Mouse (Mus musculus): ENCODE measurements around the gene Cyp2f2.
A peak's percentile ranks its signal among the peaks of the same experiment; 100 is the strongest.

Gene Cyp2f2

GRCm38 (mm10) chr7:27119676-27120075, at the start of gene Cyp2f2:
TSS of gene Cyp2f2 (plus strand) at chr7:27119909.
- DNase-seq (ENCODE audit: low read depth) = no peak

DNA sequence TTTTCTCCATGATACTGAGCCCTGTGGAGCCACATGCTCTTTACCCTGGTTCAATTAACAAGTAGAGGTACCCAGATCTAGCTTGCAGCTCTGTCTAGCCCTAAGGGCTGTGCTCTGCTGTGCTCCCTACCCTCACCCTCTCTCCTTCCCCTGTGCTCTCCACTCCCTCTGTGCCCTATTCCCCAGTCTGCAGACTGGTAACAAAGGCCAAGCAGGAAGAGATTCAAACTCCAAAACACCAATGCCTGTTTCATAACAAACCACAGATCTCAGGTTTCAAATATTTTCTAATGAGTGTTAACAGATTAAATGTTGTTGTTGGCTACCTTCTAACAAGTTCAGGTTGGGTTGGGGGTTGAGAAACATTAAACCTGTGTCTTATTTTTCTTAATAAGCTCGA, 41.1 kb upstream of the Cyp2f2 start:
- no peak for DNase-seq (ENCODE audit: low read depth)

- DNase-seq (ENCODE audit: low read depth) = no peak
These were observed 38.1 kb upstream of the Cyp2f2 start for GRCm38 (mm10) chr7:27081625-27082024.

GRCm38 (mm10) chr7:27091039-27091438, 28.7 kb upstream of the Cyp2f2 start:
- no peak for DNase-seq (ENCODE audit: low read depth)

DNA sequence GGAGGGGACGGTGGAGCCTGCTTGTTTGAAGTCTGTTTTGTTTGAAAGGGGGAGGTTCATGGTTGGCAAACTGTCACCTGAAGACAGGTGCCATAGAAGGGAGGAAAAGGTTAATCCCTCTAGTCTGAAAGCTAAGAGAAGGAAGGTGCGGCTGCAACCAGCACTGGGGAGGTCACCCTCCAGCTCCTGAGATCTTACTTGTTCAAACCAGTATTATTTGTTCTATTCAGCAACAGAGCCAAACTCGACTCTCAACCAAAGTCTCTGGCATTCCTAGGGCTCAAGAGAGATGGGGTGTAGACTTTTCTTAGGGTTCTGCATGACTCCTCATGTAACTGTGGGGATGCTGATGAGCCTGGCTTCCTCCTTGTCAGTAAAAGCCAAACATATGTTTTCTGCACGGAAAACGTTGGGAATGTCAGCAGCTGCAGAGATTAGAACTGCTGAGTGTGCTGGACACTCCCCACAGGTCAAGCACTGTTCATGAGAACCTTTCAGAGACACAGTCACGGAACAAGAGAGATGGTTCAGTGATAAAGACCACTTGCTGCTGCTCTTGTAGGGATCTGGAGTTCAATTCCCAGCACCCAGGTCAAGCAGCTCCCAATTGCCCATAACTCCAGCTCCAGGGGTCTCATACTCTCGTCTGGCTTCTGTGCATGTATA, 27.5 kb upstream of the Cyp2f2 start:
- DNase-seq (ENCODE audit: low read depth) = no peak

- DNase-seq (ENCODE audit: low read depth) = no peak
These were observed 26.8 kb upstream of the Cyp2f2 start for GRCm38 (mm10) chr7:27092882-27093281.

GRCm38 (mm10) chr7:27104882-27105281, 14.8 kb upstream of the Cyp2f2 start:
- no peak for DNase-seq (ENCODE audit: low read depth)

DNA sequence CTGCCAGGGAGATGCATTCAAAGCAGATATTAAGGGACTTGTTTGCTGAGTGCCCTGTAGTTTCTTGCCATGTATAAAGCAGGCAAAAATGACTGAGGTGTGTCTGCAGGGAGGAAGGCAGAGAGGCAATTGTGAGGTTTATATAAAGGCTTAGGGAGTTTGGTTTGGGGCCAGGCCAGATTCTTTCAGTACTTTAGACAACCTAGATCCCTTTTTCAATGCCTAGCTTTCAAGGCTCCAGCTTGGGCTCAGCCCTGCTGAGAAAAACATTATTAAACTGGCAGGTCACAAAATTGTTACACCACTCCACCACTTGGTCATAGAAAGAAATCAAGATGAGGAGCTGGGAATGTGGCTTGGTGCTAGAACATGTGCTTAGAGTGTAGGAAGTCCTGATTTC, 9.4 kb upstream of the Cyp2f2 start:
- no peak for DNase-seq (ENCODE audit: low read depth)

GRCm38 (mm10) chr7:27111038-27111437, 8.7 kb upstream of the Cyp2f2 start:
- DNase-seq (ENCODE audit: low read depth) = no peak

- DNase-seq (ENCODE audit: low read depth) = no peak
These were observed 7.7 kb upstream of the Cyp2f2 start for GRCm38 (mm10) chr7:27111987-27112386.

- no peak for DNase-seq (ENCODE audit: low read depth)
These were observed 1.6 kb upstream of the Cyp2f2 start for GRCm38 (mm10) chr7:27118033-27118511.

DNA sequence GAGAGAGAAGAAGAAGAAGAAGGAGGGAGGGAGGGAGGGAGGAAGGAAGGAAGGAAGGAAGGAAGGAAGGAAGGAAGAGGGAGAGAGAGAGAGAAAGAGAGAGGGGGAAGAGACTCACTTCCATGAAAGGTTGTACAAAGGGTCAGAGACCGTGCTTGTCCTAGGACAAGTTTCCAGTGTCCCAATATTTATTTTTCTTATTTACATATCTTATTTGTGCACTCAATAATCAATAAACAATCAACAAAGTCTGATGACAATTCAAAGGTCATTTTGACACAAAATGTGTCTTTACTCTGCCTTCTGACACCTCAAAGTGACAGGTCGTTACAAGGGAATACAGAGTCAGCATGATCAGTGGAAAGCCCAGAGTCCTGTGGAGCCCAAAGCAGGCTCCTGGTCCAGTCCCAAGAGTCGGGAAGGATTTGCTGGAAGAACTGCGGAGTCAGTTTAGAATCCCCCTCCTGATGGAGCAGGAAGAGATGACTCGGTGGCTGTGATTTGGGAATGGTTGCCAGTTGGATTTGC, 4.7 kb downstream of the Cyp2f2 start:
- DNase-seq (ENCODE audit: low read depth) = no peak

- DNase-seq (ENCODE audit: low read depth) = no peak
These were observed 5.3 kb downstream of the Cyp2f2 start for GRCm38 (mm10) chr7:27124969-27125368.

GRCm38 (mm10) chr7:27128162-27128561, 8.5 kb downstream of the Cyp2f2 start:
- DNase-seq (ENCODE audit: low read depth) = no peak

- no peak for DNase-seq (ENCODE audit: low read depth)
These were observed 9.2 kb downstream of the Cyp2f2 start for GRCm38 (mm10) chr7:27128946-27129345.

DNA sequence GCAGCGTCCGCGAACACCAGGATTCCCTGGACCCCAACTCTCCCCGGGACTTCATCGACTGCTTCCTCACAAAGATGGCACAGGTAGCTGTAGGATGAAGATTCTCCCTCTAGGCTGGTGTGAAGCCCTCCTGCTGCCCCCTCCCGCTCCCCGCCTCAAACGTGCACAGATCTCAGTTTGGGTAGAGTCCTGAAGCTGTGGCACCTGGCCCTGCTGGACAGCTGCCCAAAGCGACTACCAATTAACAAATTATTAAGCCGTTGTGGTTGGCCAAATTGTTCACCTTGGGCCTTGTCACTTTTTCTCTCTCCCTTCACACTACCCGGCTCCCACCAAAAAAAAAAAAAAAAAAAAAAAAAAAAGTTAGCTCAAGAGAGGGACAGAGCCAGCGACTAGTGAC, 10.1 kb downstream of the Cyp2f2 start:
- DNase-seq (ENCODE audit: low read depth) = no peak

DNA sequence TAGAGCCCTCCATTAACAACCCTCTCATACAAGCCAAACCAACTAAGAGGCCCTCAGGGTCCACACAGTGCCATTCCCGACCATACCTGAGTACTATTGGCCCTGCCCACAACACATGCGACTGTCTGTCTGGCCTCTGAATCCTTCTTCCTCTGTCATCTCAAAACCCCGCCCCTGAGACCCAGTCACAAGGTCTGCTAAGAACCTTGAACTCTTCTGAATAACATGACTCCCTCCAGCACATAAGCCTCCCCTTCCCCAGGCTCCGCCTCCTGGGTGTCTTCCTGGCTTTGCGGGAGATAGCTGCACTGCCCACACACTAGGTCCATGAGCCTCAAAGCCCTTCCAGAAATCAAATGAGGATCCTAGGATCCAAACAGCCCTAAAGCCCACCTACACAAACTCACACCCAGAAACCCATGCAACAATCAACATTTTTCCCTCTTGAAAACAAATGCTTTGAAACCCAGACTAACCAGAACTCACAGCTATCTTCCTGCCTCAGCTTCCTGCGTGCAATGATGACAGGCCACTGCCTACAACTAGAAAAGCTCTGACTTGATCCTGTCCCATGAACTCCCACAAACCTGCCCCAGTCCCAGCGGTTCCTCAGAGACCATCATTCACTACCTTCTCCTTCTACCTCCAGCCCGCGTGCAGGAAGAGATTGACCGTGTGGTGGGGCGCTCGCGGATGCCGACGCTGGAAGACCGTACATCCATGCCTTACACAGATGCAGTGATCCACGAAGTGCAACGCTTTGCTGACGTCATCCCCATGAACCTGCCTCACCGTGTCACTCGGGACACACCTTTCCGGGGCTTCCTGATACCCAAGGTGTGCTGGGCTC, 11.0 kb downstream of the Cyp2f2 start:
- no peak for DNase-seq (ENCODE audit: low read depth)

DNA sequence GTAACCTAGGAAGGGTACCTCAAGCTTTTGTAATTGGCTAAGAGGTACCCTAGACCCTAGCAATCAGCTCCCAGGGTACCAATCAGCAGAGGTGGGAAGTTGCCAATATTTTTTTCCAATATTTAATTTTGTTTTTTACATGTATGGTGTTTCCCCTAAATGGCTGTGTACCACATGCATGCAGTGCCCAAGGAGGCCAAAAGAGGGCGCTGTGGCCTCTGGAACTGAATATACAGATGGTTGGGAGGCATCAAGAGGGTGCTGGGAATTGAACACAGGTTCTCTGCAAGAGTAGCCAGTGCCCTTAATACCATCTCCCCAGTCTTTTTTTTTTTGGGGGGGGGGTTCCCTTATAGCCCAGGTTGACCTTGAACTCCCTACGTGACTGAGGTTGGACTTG, 11.7 kb downstream of the Cyp2f2 start:
- no peak for DNase-seq (ENCODE audit: low read depth)

GRCm38 (mm10) chr7:27132588-27132987, 12.9 kb downstream of the Cyp2f2 start:
- peak; percentile 51 for DNase-seq (ENCODE audit: low read depth)

- DNase-seq (ENCODE audit: low read depth) = no peak
These were observed 13.4 kb downstream of the Cyp2f2 start for GRCm38 (mm10) chr7:27133156-27133555.

- DNase-seq (ENCODE audit: low read depth) = no peak
These were observed 14.0 kb downstream of the Cyp2f2 start for GRCm38 (mm10) chr7:27133757-27134156.

DNA sequence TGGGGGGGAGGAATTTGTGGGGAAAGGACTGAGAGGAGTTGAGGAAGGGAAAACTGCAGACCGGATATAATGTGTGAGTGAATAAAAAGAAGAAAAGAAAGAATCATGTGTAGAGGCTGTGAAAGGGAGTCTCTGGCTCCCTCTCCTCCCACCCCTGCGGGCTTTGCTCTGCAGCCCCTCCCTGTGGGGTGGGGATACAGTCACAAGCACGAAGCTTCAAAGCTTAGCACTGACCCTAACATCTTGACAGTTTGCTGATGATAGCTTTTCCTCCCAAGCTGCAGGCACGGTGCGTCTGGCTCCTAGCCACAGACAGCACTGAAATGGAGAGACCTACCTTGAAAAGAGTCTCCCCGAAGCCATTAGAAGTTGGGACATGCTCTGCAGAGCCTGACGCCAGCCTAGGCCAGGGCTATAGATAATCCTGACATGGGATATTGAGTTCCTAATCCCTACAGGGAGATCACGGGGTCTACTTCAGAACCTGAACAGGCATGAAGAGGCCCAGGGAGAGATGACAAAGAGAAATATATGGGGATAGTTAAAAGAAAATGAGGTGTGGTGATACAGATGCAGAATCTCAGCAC, 16.8 kb downstream of the Cyp2f2 start:
- DNase-seq (ENCODE audit: low read depth) = no peak
